Mouse (Mus musculus) urinary bladder, postnatal 36 days (tissue): ENCODE measurements around the gene Ankrd44.
A peak's percentile ranks its signal among the peaks of the same experiment; 100 is the strongest.

Source experiments
- DNase-seq, 2 experiments: peaks; one replicate each; pipeline ENCODE4 v3.0.0; 2022; ENCODE audit warnings: low spot score in 2 of 2, mixed read lengths in 1 of 2

Ankrd44 gene

DNA sequence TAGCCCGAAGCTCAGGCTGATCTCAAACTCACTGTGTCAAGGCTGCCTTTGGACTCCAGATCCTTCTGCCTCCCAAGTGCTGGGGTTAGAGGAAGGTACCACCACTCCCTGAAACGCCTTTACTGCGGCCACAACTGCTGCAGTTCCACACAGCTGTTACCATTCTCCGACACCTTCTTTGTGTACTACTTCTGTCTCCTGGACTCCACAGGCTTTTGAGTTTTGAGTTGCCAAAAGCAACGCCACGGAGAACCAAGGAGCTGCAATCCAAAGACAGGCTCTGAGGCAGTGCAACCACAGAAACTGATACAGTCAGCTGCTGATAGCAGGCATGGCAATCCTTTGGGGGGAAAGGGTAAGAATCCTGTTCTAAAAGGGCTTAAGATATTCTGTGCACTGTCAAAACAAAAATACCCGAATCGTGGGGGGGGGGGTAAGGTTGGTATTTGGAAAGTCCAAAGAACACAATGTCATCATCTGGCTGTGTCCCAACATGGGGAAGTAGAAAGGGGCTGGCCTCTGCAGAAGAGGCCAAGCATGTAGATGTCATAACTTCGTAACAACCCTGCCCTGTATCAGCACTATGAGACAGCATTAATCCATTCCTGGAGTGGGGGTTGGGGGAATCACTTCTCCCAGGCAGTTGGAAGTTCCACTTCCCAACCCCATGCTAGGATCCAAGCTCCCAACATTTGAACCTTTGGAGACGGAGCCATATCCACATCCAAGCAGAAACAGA lies 116.2 kb downstream of the Ankrd44 start:
- DNase-seq, result no peak

DNA sequence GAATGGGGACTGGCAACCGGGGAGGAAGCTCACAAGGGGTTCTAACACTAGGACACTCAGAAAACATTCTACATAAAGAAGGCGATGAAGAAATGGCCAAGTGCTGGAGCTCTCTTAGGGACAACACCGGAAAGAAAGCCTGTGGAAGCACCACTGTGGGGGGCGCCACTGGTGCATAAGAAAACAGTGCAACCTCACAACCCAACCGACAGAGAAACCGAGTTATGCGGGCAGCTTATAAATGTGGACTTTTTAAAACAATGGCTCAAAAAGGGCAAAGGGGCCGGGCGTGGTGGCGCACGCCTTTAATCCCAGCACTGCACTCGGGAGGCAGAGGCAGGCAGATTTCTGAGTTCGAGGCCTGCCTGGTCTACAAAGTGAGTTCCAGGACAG lies 117.1 kb downstream of the Ankrd44 start:
- DNase-seq, result no peak

DNA sequence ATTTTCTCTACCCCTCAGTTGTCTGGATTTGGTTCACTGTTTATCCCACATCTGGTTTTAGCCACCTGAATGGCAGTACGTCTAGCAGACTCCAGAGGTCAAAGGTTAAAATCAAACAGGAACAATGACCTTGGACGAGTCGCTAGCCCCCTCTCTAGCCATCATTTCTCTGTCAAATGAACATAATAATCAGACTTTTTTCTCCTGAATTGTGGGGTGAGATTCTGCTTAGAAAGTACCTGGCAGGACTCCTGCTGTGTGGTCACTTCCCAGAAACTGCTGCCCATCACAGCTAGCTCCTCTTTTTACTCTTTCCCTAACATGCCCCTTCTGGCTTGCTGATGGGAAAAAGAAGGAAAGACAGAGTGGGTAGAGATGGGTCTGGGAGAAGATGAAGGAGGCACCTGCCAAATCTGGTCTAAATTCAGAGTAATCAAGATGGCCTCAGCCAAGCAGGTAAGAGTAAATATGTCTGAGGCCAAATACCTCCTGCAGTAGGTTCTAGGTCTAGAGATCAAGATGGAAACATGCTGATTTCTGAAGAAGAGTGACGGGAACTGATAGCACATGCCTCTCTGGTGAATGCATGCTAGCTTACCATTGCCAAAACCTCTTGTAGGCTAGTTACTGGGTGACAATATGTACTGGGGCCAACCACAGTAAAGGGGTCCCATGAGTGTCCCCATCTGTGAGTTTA lies 117.6 kb downstream of the Ankrd44 start:
- no peak for DNase-seq

DNA sequence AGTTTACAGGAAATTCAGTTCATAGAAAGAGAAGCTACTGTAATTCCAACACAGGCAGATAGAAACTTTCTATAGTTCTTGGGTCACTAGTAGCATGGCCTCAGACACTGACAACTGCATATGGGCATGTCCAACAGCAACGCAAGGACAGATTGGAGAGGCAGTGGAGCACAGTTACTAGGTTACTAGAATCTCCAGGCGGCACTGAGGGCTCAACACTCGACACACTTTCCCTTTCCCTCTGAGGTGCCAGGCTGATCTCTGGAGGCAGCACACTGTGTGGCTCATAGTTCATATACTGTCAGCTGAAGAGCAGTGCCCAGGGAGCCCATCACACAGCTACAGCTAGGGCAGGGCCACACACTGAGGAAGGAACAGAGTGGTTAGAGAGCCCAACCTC lies 118.4 kb downstream of the Ankrd44 start:
- no peak for DNase-seq

DNA sequence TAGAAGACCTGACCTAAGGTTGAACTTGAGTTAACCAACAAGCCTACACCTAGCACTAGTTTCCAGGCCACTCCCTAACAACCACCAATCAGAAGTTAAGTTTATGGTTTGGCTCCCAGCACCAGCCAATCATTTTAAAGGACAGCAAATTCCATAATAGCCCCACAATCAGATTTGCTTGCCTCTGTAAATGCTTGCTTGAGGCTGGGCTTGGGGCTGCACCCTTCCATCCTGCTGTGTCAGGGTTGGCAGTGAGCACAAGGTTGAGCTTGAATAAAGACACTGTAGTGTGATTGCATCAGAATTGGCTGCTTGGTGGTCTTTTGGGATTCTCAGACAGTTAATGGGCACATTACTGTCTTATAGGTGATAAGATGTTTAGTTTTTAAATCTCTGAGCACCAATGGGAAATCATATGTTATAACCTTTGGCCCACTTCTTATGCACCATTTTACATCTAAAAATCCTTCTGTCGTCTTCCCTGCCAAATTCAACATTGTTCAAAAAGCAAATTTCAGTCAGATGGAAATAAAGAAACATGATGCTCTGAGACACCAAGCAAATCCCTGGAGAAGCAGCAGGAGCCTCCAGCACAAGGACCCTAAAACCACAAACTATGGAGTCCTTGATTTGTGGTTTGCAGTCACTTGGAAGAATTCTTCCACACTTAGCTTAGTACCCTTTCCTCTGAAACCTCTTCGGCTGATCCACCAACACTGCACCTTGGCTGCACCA lies 119.9 kb downstream of the Ankrd44 start:
- no peak for DNase-seq

DNA sequence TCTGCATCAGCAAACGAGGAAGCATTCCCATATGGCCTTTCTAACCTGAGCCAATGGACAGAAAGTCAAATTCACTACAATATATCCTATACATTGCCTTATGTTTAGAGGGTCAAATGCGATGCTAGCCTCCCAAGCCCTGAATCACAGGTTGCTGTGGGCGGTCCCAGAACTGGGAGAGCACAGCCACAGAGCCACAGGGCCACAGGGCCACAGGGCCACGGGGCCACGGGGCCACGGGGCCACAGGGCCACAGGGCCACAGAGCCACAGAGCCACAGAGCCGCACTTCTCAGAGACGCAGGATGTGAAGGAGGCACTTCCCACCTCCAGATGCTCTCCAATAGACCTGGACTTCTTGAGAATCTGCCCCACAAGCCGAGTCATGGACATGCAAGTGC lies 121.8 kb downstream of the Ankrd44 start:
- no peak for DNase-seq

DNA sequence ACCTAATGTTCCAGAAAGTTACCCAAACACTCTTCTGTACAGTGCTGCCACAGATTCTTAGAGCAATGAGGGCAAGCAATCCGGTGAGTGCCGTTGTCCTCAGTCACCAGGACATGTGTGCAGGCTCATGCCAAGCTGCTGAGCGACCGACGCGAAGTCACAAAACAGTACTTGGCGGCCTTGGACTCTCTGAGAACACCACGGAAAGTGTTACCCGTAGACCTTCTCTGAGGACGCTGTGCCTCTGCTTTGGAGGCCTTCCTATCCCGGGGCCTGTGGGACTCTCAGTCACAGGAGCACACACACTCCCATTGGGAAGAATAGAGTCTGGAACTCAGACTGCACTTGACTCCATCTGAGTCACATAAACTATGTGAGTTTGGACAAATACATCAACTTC lies 123.5 kb downstream of the Ankrd44 start:
- DNase-seq, result no peak

DNA sequence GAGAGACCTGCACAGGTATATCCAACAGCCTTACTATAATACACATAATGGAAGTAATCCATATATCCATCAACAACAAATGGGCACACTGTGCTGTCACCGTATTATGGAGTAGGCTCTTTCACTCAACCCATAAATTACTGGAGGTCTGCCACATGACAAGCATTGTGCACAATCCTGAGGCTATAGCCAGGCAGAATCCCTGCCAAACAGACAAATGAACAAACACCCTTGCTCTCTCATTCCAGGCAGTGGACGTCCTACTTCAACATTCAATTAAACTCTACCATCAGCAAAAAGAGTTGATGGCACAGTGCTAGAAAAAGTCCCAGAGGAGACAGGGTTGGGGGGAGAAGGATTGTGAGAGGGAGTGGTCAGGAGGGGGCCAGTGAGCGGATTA lies 124.9 kb downstream of the Ankrd44 start:
- no peak for DNase-seq

DNA sequence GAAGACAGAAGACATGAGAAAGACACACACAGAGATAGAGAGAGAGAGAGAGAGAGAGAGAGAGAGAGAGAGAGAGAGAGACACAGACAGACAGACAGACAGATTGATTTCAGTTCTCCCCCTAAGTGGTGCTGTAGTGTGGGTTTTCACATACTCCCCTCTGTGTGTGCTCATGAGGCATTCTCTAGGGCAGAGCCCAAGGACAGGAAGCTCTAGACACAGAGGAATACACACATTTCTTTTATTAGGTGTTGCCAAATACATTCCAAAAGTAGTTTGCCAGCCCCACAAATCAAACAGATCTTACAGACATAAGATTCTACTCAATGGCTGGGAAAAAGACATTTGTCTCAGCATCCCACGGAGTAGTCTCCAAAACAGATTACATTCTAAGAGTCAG lies 126.8 kb downstream of the Ankrd44 start:
- DNase-seq, result no peak

DNA sequence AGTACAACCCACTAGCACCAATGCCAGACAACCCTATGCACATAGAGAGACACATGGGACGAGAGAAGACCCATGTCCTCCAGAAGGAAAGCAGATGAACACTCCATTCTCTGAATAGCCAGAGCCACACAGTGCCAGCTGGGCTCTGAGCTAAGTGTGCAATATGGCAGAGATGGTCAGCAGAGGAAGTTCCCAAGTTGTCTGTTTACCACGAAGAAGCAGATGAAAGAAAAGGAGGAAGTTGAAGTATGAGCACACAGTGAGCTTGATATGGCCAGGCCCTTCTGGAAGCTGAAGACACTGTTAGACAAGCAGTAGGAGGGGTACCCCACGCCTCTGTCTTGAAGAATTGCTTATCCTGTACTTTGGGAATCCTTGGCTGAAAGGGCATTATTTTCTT lies 127.8 kb downstream of the Ankrd44 start:
- DNase-seq, result no peak

DNA sequence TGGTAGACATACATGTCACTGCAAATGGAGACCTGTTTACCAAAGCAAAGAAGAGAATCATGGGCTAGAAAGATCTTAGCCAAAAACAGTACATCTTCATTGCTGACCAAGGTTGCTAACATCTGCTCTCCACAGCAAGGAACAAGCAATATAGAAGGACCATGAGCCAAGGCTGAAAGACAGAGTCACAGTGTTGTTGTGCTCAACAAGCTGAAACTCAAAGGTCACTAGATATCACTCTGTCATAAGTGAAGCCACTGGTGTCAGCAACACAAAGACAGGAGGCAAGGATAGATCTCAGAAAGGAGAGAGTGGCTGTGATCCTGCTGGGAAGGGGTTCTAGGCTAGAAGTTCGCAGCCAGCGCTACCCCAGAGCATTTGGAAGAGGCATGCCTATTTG lies 131.5 kb downstream of the Ankrd44 start:
- DNase-seq, result no peak

DNA sequence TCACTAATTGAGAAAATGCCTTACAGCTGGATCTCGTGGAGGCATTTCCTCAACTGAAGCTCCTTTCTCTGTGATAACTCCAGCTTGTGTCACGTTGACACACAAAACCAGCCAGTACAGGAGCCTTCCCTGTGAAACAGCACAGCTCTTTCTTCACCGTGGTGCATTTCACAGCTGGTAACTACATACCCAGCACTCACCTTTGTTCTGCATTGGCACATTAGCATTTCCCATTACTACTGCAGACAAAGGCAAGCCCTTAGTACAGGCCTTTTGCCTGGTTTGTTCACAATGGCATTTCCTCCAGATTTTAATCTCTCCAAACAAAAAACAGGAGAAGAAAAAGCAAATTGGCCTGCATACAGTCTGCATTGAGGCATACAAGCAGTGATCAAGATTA lies 134.8 kb downstream of the Ankrd44 start:
- peak in 1 of 2 experiments; percentile 38 for DNase-seq

DNA sequence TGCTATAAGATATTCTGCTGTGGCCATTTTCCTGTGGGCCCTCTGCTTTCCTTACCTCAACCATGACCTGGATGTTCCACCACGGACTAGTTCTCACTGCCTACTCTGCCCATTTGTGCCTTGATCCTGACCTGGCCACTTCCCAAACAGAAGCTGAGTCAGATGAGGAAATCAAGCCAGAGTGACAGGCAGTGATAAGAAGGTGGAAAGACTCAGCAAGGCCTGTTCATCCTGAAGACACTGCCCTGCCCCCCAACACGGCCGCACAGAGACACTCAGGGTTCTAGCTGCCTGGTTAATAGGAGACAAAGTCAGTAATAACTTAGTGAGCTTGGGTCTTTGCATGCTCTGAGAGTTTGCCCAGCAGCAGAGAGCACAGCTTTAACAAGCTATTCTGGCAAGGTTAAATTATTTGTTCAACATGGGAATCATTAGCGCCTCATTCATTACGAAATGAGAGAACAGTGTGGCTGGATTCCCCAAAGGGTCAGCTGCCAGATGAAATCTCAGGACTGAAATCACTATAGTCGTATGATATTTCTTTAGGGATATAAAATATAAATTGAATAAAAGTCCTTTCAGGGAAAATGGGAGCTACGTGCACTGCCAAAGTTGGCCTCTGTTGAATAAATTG lies 136.7 kb downstream of the Ankrd44 start:
- peak in 1 of 2 experiments; percentile 50 for DNase-seq

DNA sequence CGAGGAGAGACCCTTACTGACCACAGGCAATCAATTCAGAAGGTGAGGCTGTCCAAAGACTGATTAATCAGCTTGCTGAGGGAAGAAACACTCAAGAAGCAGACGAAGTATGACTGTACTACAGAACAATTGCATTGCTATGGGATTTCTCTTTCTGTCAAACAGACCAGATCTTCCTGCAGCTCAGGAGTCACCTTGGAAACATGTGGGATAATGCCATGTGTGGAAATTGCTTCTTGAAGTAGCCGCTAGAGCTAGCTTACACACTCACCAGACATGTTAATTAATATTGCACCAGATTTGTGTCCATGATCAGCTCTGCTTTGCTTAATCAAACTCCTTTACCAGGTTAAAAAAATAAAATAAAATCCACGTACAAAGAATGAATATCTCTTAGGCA lies 137.8 kb downstream of the Ankrd44 start:
- no peak for DNase-seq

DNA sequence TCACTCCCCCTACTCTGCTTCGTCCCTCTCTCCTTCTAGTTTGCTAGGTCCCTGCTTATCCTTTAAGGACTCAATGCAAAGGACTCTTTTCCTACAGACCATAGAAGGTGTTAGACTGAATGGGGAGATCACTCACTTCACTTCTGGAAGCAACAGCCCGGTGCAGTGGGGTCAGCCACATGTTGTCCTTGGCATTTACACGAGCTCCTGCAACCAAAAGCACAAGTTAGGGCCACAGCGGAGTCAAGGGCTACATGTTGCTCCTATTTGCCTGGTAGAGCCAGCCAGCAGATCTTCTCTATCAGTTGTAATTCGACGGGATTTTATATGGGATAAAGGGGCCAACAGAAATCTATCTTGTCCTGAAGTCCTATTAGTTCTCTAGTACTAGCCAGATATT lies 148.0 kb downstream of the Ankrd44 start:
- DNase-seq, result no peak

DNA sequence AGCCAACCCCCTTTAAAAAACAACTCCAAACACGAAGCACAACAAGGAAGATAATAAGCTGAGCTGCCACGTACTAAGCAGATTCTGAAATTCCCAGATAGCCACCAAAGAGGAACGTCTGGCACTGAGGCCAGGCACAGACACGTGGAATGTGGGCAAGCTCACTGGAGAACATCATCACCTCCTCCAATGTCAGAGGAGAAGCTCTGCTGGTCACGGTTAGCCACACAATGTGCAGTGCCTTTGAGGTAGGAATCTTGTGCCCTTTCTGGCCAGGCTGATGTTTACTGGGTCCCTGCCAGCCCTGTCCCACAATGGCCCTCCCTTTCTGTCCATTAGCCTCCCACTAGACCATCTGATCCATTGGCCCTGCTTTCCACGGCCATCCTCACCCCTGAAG lies 149.1 kb downstream of the Ankrd44 start:
- DNase-seq, result no peak

DNA sequence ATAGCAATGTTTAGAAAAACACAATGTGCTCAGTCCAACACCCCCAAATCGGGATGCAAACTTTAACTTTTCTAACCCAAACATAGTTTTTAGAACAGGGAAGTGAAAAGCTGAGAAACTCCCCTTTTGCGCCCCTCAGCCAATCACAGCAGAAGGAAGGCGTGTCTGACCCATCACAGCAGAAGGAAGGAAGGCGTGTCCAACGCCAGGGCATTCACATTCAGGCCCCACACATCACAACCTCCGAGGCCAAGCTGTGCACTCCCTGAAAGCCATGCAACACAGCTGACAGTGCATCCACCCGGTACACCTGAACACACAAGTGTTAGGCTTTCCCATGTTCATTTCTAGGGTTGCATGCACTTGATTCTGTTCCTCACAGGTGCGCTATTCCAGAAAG lies 150.1 kb downstream of the Ankrd44 start:
- no peak for DNase-seq

DNA sequence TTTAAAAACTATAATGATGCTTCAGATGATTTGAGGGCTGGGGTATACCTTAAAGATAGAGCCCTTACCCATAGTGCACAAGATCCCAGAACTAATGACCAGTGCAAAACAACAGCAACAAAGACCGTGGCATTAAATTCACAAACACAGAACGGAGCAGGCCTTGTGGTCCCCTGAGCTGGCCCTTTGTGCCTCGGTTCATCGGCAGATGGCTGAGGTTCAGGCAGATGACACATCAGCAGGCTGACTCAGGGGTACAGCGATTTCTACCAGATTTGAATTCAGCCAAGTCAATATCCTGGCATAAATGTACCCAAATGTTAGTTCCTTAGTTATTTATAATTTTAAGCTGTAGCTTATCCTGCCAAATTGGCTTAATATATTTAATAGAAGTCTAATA lies 153.3 kb downstream of the Ankrd44 start:
- DNase-seq, result no peak

DNA sequence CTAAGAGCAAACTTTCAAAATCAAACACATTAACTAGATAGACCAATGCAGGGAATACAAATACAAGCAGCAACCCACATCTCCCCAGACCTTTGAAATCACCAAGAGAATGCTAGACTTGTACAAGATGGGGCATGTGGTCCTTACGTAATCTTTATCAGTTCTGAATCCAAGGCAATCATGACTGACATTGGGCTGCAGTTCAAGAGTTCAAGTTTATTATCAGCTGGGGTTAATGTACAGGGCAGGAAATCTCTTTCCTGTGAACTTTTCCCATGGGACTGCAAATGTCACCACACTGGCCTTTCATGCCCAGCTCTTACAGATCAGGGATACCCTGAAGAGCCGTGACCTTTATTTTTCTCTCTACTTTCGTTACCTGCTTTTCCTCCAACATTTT lies 154.7 kb downstream of the Ankrd44 start:
- DNase-seq, result no peak

DNA sequence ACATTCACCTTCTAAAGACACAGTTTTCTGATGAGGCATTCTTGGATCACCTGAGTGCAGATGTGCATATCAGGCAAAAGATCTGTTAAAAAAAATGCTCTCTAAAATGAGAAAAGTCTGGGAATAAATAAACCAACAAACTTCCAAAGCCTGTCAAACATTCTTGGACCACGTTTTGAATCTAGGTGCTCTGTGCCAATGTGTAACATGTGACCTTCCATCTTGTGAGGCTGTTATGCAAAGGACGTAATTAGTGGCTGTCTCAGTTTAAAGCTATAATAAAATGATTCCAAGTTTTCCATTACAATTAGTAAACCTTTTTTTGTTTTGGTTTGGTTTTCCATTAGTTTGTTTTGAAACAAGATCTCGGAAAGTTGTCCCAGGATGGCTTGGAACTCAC lies 159.0 kb downstream of the Ankrd44 start:
- DNase-seq, result no peak

DNA sequence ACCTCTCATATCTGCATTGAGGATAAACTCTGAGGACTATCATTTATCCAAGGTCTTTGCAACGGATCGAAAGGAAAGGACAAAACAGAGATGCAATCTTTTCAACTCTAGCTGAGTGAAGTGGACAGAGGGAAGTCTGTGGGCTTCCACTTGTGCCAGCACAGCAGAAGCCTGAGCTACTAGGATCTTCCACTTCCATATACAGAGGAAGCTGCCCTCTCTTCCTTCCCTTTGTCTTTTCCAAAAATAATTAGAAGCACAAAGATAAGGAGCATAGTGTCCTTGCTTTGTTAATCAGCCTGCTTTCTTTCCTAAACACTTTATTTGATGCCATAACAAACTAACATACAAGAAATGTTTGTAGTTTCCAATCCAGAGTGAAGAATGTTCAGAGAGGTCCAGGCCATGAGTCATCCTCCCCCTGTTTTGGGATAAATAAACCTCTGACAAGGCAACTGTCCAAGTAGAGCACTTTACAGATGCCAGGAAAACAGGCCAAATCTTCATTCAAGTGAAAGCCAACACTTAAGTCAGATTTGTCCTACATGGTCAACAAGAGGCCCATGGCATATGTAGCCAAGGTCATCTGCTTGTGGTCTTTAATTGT lies 160.5 kb downstream of the Ankrd44 start:
- peak in 1 of 2 experiments; percentile 30 for DNase-seq

DNA sequence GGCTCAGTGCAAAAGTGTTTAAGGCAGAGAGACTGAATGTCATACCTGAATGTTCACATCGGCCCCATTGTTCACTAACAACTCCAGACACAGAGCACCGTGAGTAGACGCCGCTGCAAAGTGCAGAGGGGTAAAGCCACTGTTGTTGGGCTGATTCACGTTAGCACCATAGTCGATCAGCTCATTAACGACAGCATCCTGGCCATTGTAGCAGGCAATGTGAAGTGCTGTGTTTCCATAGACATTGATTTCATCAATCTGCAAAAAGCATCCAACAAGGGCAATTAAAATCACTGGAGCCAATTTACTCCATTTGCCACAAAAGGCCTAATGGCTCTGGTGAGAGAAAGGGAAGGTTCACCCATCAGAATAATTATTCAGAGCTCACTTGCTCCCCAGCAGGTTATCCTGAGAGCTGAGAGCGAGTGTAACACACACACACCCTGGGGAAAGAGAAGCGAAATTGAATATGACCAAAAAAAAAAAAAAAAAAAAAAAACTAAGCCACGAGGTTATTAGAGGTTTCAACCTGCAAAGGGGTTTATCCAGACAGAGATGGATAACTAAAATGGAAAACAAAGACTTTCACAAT lies 163.9 kb downstream of the Ankrd44 start:
- no peak for DNase-seq
